Mouse (Mus musculus): ENCODE measurements at regions not wholly inside any gene's neighbourhood (a gene's known extent, or its start where the extent isn't known, plus 50 kb on each side); places are given as distances from the start of the nearest gene placed in this dataset.

- TF ChIP-seq CTCF (IDR thresholded peaks at IDR 0.05; ENCODE audit: low read depth, low read length) (no peak), POLR2A (IDR thresholded peaks at IDR 0.05; ENCODE audit: extremely low read depth, insufficient read depth, low read length) (no peak)
These were observed 321.2 kb upstream of the Gm5148 start for GRCm38 (mm10) chr3:38045523-38045922.
